ENCODE assay signal across 23 mouse cellular contexts in the genomic region with DNA sequence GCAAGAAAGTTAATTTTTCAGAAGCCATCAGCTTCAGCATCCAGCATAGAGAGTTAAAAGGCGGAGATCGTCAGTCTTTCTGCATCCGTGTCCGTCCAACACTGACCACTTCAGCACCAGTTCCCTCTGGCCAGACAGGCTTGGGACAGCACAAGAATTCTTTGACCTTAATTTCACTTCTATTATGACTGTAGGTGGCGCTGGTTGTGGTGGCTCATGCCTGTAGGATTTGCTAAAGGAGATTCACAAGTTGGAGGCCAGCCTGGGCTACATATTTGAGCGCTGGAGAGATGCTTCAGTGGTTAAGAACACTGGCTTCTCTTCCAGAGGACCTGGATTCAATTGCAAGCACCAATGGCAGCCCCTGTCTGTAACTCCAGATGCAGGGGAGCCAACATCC.
A peak's percentile ranks its signal among the peaks of the same experiment; 100 is the strongest.
DNase-seq lines count a peak whose midpoint lies in the region; TF ChIP-seq lines count a peak whose summit lies in the region.
"Had no signal": no experiment of that assay in that cellular context is flagged by ENCODE, and none has a peak within 500 bp of the region (broad histone marks: within the 10 kb centered on the region; RNA-seq: fewer than 3 reads in every experiment).

No protein-coding gene starts in this region.

- TF ChIP-seq POLR2A in kidney, adult 2 months (IDR thresholded peaks at IDR 0.05; ENCODE audit: low read depth, low read length): no peak
- no peak for TF ChIP-seq POLR2A in liver, adult 2 months (IDR thresholded peaks at IDR 0.05; ENCODE audit: extremely low read depth, insufficient read depth, low read length)

- no peak for DNase-seq in kidney, adult 2 months
- DNase-seq in kidney, adult 8-10 months: no peak
- DNase-seq in liver, adult 2 months (ENCODE audit: extremely low read depth, low read depth, low spot score): no peak
- DNase-seq in liver (no peak), ZHBTc4 (ENCODE audit: low read depth, low spot score) (peak; percentile 0)
- DNase-seq in gastrocnemius, adult 18-20 months (ENCODE audit: low spot score): no peak
- DNase-seq in right cerebral cortex, postnatal 36 days (ENCODE audit: low spot score in 2 of 2): no peak
- DNase-seq: adrenal gland, postnatal 14 days; cerebellum, adult 18-20 months; gastrocnemius, postnatal 14 days; heart, postnatal 10 days; kidney, postnatal 36 days; layer of hippocampus, postnatal 36 days; left cerebral cortex, postnatal 4 days; liver, embryonic 13.5 days; lung, postnatal 10 days; right cerebral cortex, postnatal 25 days; thymus, postnatal 4 days had no signal

- TF ChIP-seq CTCF in kidney, adult 2 months (conservative IDR thresholded peaks at IDR 0.05; ENCODE audit: insufficient read depth, insufficient read length, low read depth, low read length): 0 out of 2 replicates have a peak, but pooled peaks have one; percentile 19
- TF ChIP-seq CTCF in liver, adult 2 months (IDR thresholded peaks at IDR 0.05; ENCODE audit: low read depth, low read length): 0 out of 2 replicates have a peak, but pooled peaks have one; percentile 1
- TF ChIP-seq CTCF in E14TG2a.4 (conservative IDR thresholded peaks at IDR 0.05; ENCODE audit: low read length): peak; percentile 14; the same call in 1 of the 2 replicates

- no peak overlapping the region for H3K27ac ChIP-seq in kidney, adult 2 months (ENCODE audit: insufficient read depth, low read depth, low read length)
- no peak overlapping the region for H3K27ac ChIP-seq in liver, adult 2 months (replicated peaks; ENCODE audit: insufficient read depth, low read depth, low read length)
- H3K27ac ChIP-seq: embryonic facial prominence, embryonic 15.5 days; forebrain, embryonic 10.5 days; hindbrain, embryonic 15.5 days; liver, embryonic 13.5 days; neural tube, embryonic 13.5 days had no signal

- WGBS in kidney, adult 2 months: 43% methylated on average over 6 of the region's 6 CpGs
- 69% methylated on average over 6 of the region's 6 CpGs for WGBS in liver, adult 2 months

- H3K36me3 ChIP-seq in kidney, adult 2 months (ENCODE audit: control insufficient read depth, insufficient read depth, low read length): no peaks in the 10 kb centered on the region
- no peaks in the 10 kb centered on the region for H3K36me3 ChIP-seq in liver, adult 2 months (ENCODE audit: control insufficient read depth, insufficient read depth, low read length)
- no peaks in the 10 kb centered on the region for H3K36me3 ChIP-seq in E14TG2a.4 (ENCODE audit: insufficient read depth, low read length)
- H3K36me3 ChIP-seq: embryonic facial prominence, embryonic 15.5 days; forebrain, embryonic 10.5 days; hindbrain, embryonic 15.5 days; liver, embryonic 13.5 days; neural tube, embryonic 13.5 days had no signal

- H3K79me2 ChIP-seq in liver, adult 2 months (ENCODE audit: control insufficient read depth, insufficient read depth, low read length): no peaks in the 10 kb centered on the region

- no peak overlapping the region for H3K9ac ChIP-seq in liver, adult 2 months (ENCODE audit: low read depth, low read length)
- H3K9ac ChIP-seq: embryonic facial prominence, embryonic 15.5 days; hindbrain, embryonic 15.5 days; liver, embryonic 13.5 days; neural tube, embryonic 13.5 days had no signal

- no peak overlapping the region for H3K4me3 ChIP-seq in kidney, adult 2 months (ENCODE audit: insufficient read depth, low read depth, low read length)
- no peak overlapping the region for H3K4me3 ChIP-seq in liver, adult 2 months (ENCODE audit: insufficient read depth, low read depth, low read length)
- H3K4me3 ChIP-seq in E14TG2a.4 (replicated peaks; ENCODE audit: low read length): no peak overlapping the region
- H3K4me3 ChIP-seq: embryonic facial prominence, embryonic 15.5 days; forebrain, embryonic 10.5 days; hindbrain, embryonic 15.5 days; liver, embryonic 13.5 days; neural tube, embryonic 13.5 days had no signal

- no peaks in the 10 kb centered on the region for H3K27me3 ChIP-seq in kidney, adult 2 months (replicated peaks; ENCODE audit: control insufficient read depth, insufficient read depth, low read length)
- H3K27me3 ChIP-seq in liver, adult 2 months (ENCODE audit: control insufficient read depth, insufficient read depth, low read length): no peaks in the 10 kb centered on the region
- no peaks in the 10 kb centered on the region for H3K27me3 ChIP-seq in E14TG2a.4 (ENCODE audit: insufficient read depth, low read length)
- H3K27me3 ChIP-seq: embryonic facial prominence, embryonic 15.5 days; hindbrain, embryonic 15.5 days; liver, embryonic 13.5 days; neural tube, embryonic 13.5 days had no signal

- H3K4me1 ChIP-seq in kidney, adult 2 months (ENCODE audit: control insufficient read depth, insufficient read depth, low read length): no peaks in the 10 kb centered on the region
- no peaks in the 10 kb centered on the region for H3K4me1 ChIP-seq in liver, adult 2 months (ENCODE audit: control insufficient read depth, insufficient read depth, low read length)
- no peaks in the 10 kb centered on the region for H3K4me1 ChIP-seq in E14TG2a.4 (replicated peaks; ENCODE audit: low read depth, low read length)
- H3K4me1 ChIP-seq: hindbrain, embryonic 15.5 days; liver, embryonic 13.5 days; neural tube, embryonic 13.5 days had no signal

- peaks cover 9% of the 10 kb centered on the region for H3K9me3 ChIP-seq in E14TG2a.4 (ENCODE audit: low read length)
- H3K9me3 ChIP-seq: embryonic facial prominence, embryonic 15.5 days; hindbrain, embryonic 15.5 days; neural tube, embryonic 13.5 days had no signal
